Mouse (Mus musculus): ENCODE measurements around the gene Epas1. TPM values are rescaled to one million over a fixed set of nuclear protein-coding genes. Genes with fewer than 3 reads are reported as not detected.

Epas1 gene
- total RNA-seq (2021), result 10 to 100 TPM; 90.1 to 93.8 TPM
- long read RNA-seq, experiment 1, full-length matches to known transcripts, result 23 of 48 reads
- long read RNA-seq, experiment 1, partial matches to known transcripts, result 24 of 48 reads
- long read RNA-seq, experiment 1, other reads (novel, unspliced or antisense), result 1 of 48 reads
- long read RNA-seq, experiment 2, full-length matches to known transcripts, result 27 of 46 reads
- long read RNA-seq, experiment 2, partial matches to known transcripts, result 18 of 46 reads
- long read RNA-seq, experiment 2, other reads (novel, unspliced or antisense), result 1 of 46 reads

GRCm38 (mm10) chr17:86753130-86753821 is at the start of gene Epas1:
Gene Epas1 (plus strand): TSS chr17:86753700.
- DNase-seq (ENCODE audit: low spot score in 2 of 2), result peak; percentile 54 to 63
- intact Hi-C loops (cut with DNase I), result loop anchor here (5.0 kb wide), 1 partner anchor 216 kb away; no protein-coding TSS in a partner anchor

DNA sequence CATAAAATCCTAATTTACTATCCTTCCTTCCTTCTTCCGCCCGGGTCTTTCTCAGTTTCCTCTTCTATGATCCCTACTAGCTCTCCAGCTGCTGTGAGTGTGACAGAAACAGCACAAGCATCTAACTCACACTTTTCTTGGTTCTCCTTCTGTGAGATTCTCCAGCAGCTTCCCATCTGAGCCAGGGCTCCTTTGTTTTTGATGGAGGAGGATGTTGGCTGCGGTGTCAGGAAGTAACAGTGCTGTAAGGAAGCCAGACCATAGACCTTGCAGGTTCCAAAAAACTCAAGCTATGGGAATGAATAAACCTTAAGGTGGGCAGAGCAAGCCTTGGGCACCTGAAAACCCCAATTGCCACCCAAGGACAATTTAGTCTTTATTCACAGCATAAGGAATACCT is 48.3 kb upstream of the Epas1 start:
- intact Hi-C loops (cut with DNase I), result no loop called here
- no peak for DNase-seq (ENCODE audit: low spot score in 2 of 2)

GRCm38 (mm10) chr17:86706467-86706866 is 47.0 kb upstream of the Epas1 start:
- DNase-seq (ENCODE audit: low spot score in 2 of 2), result no peak

DNA sequence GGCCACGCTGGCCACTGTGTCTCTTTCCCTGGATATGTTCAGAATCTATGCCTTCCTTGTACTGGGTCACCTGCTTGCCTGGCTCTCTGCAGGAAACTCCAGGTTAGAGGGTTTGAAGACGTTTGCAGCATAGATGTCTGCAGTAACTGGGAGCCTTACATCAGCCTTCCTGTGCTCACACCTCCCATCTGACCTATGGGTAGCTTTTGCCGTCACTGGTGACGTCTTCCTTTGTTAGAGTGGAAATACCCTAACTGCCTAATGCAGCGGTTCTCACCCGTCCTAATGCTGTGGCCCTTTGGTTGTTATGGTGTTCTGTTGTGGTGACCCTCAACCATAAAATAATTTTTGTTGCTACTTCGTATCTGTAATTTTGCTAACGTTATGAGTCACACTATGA is 43.7 kb upstream of the Epas1 start:
- intact Hi-C loops (cut with DNase I), result no loop called here

More at GRCm38 (mm10) chr17:86706467-86706866, 47.0 kb upstream of the Epas1 start:
- intact Hi-C loops (cut with DNase I), result no loop called here

DNA sequence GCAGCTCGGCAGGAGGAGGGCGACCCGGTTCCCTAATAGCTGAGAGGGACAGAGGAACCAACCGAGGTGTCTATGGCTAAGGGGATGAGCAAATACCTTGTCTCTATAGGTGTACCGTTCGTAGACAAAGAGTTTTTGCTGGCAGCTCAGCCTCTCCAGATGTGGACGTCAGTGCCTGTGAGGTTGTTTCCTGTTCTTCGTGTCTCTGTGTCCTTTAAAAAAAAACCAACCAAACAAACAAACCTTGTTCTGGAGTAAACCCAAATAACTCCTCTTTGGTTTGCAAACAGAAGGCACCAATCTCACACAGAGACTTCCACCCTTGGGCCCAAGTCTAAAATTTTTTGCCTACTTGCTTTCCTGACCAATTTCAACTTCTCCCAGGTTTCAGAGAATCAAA is 43.1 kb upstream of the Epas1 start:
- intact Hi-C loops (cut with DNase I), result no loop called here

More for the DNA sequence above, 43.7 kb upstream of the Epas1 start:
- no peak for DNase-seq (ENCODE audit: low spot score in 2 of 2)

DNA sequence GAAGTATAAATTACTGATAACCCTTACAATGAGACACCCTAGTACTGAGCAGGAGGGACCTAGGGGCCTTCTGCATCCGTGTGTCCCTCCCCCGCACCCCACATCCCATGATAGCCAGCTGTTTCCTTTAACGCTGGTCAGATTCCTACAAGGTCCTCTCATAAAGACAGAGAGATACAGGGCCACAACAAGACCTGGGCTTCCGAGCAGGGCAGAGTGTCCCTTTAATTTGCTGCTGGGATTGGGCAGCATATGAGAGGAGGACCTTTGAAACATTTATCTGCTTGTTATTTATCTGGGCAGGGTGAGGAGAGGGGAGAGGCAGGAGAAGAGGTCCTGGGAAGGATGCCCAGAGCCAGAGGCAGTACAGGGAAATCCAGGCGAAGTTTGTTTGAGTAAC is 41.6 kb upstream of the Epas1 start:
- intact Hi-C loops (cut with DNase I), result no loop called here
- DNase-seq (ENCODE audit: low spot score in 2 of 2), result no peak

More for the DNA sequence above, 43.1 kb upstream of the Epas1 start:
- no peak for DNase-seq (ENCODE audit: low spot score in 2 of 2)

DNA sequence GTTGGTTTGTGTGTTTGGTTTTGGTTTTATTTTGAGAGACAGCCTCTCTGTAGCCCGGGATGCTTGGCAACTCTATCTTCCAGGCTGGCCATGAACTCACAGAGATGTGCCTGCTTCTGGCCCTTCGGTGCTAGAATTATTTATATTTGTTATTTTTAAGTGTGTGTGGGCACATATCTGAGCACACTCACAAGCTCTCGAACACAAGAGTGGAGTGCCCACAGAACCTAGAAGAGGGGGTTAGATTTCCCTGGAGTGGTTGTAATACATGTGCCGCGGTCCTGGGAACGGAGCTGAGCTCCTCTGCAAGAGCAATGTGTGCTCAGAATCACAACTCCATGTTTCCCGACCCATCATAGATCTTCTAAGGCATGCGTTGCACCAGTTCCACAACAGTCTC is 40.9 kb upstream of the Epas1 start:
- intact Hi-C loops (cut with DNase I), result no loop called here
- no peak for DNase-seq (ENCODE audit: low spot score in 2 of 2)

DNA sequence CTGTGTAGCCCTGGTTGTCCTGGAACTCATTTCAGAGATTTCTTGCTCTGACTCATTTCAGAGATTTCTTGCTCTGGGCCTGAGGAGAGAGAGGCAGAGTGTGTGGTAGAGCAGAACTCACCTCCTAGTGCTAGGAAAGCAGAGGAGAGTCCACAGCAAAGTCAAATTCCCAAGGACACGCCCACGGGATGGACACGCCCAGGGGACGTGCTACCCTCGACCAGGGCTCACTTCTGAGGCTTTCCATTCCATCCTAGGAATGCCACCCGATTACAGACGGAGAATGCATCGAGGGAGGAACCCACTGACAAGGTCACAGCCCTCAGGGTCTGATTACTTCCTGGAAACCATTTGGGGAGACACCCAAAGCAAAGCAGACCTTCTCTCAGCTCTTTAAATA is 39.9 kb upstream of the Epas1 start:
- intact Hi-C loops (cut with DNase I), result no loop called here
- no peak for DNase-seq (ENCODE audit: low spot score in 2 of 2)

- intact Hi-C loops (cut with DNase I), result no loop called here
- peak; percentile 15 to 19 for DNase-seq (ENCODE audit: low spot score in 2 of 2)
Observed at GRCm38 (mm10) chr17:86724786-86725415, 28.6 kb upstream of the Epas1 start.

DNA sequence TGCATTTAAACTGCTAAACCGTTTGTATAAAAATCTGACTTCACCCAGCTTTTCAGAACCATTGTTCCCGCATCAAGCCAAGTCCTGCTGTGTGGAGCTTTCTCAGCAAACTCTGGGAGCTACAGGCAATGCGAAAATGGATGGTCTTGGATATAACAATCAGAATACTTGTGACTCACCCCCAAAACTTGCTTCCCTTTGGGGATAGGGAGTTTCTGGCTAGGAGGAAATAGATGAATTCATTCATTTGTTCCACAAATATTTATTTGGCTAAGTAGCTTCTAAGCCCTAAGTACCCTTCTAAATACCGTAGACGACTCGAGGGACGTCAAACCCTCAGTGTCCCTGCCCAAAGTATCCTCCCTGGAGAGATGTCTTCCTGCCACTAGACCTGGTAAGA is 27.0 kb upstream of the Epas1 start:
- intact Hi-C loops (cut with DNase I), result no loop called here
- no peak for DNase-seq (ENCODE audit: low spot score in 2 of 2)

GRCm38 (mm10) chr17:86727031-86727430 is 26.5 kb upstream of the Epas1 start:
- DNase-seq (ENCODE audit: low spot score in 2 of 2), result no peak
- intact Hi-C loops (cut with DNase I), result no loop called here

DNA sequence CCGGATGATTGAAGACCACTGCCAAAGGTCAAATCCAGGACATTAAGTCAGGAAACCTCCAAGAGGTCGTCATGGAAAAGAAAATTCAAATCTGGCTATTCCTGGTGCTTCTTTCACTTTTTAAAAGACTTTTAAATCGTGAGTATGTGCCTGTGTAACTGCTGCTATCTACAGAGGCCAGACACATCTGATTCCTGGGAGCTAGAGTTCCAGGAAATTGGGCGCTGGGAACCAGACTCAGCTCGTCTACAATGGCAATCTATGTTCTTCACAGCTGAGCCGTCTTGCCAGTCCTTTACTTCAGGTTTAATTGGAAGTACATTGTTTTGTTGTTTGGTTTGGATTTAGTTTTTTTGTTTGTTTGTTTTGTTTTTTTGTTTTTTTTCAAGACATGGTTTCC is 22.2 kb upstream of the Epas1 start:
- no peak for DNase-seq (ENCODE audit: low spot score in 2 of 2)
- intact Hi-C loops (cut with DNase I), result no loop called here

DNA sequence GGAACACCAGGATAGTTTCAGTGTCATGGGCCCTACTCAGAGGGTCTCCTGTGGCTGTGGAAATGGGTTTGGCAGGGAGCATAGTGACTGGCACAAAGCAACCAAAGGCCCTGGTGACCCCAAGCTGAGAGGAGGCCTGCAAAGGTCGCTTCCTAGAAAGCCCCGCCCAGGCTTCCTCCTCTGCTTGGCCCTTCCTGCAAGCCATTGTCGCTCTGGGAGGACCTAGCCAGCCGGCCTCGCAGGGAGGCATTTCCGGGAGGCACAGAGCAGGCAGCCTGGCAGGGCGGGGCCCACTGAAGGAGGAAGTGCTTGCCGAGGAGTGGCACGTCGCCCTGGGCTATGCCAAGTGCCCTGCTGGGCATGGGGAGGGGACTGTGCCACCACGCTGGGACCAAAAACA is 21.5 kb upstream of the Epas1 start:
- peak; percentile 27 to 31 for DNase-seq (ENCODE audit: low spot score in 2 of 2)
- intact Hi-C loops (cut with DNase I), result no loop called here

GRCm38 (mm10) chr17:86732522-86732921 is 21.0 kb upstream of the Epas1 start:
- intact Hi-C loops (cut with DNase I), result no loop called here
- no peak for DNase-seq (ENCODE audit: low spot score in 2 of 2)

GRCm38 (mm10) chr17:86733644-86734043 is 19.9 kb upstream of the Epas1 start:
- intact Hi-C loops (cut with DNase I), result no loop called here

DNA sequence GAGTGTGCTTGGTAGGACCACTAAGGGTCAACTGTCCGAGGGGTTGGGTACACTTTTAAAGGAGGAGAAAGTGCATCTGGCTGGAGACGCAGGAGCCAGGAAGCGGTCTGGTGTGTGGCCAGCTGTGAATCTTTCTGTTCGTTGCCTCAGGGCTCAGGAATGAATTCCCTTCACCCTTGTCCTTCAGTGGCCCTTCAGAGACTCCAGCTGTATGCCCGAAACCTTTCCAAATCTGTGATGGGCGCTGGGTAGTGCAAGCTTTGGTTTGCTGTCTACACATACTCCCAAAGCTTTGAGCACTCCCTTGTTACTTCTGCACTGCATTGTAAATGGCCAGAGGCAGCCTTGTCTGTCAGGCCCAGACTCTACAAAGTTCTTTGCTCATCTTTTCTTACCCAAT is 15.0 kb upstream of the Epas1 start:
- no peak for DNase-seq (ENCODE audit: low spot score in 2 of 2)
- intact Hi-C loops (cut with DNase I), result no loop called here

More at GRCm38 (mm10) chr17:86733644-86734043, 19.9 kb upstream of the Epas1 start:
- DNase-seq (ENCODE audit: low spot score in 2 of 2), result no peak

- no peak for DNase-seq (ENCODE audit: low spot score in 2 of 2)
- intact Hi-C loops (cut with DNase I), result no loop called here
Observed at GRCm38 (mm10) chr17:86743351-86743941, 10.1 kb upstream of the Epas1 start.

- DNase-seq (ENCODE audit: low spot score in 2 of 2), result no peak
- intact Hi-C loops (cut with DNase I), result no loop called here
Observed at GRCm38 (mm10) chr17:86744943-86745342, 8.6 kb upstream of the Epas1 start.

DNA sequence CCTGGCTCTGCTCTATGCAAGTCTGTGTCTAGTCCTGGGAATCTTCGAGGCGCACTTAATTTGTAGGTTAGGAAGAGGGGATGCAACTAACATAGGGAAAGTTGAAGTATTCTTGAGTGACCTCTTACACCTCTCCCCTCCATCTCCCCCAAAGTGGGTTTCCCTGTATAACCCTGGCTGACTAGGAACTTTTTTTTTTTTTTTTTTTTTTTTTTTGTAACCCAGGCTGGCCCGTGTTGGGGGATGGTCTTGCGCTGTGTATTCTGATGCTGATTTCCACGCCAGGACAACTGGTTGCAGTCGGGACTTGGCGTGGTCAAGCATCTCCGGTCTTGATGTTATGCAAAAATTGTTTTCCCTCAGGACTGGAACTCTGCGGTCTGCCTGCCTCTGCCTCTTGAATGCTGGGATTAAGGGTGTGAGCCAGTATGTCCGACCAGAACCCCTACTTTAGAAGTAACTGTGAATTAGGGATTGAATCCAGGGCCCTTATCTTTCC is 2.1 kb upstream of the Epas1 start:
- no peak for DNase-seq (ENCODE audit: low spot score in 2 of 2)
- intact Hi-C loops (cut with DNase I), result loop anchor here (5.0 kb wide), 1 partner anchor 214 kb away; no protein-coding TSS in a partner anchor

Measured in left cerebral cortex, postnatal 14 days (tissue).